Mouse (Mus musculus): Measurements from ENCODE around the gene Msh6. TPM values are rescaled to one million over a fixed set of nuclear protein-coding genes. Genes with fewer than 3 reads are reported as not detected.

Msh6 gene
- polyA plus RNA-seq, 1 experiment from 2014 or later = 31.6 TPM

- no peak for TF ChIP-seq CTCF (IDR thresholded peaks at IDR 0.05)
- DNase-seq (ENCODE audit: low read depth, low spot score) (no peak), ATAC-seq (no peak)
- H3K27me3 ChIP-seq = no peaks in the 10 kb centered on the region
- ChIA-PET CTCF (interaction anchor here (0.5 to 1.7 kb wide), 8 partner anchors 9 to 233 kb away, joined by 3 to 7 read pairs (median 3); no protein-coding TSS in a partner anchor), POLR2A (interaction anchor here (0.5 kb wide), 1 partner anchor 12 kb away, joined by 3 read pairs; no protein-coding TSS in a partner anchor)
- in situ Hi-C loops (cut with MboI; ENCODE audit: low pct_unique_long_range_greater_than_20kb) = loop anchor here (5.0 kb wide), 1 partner anchor 228 kb away; no protein-coding TSS in a partner anchor
Observed at GRCm38 (mm10) chr17:88023924-88024323, 49.1 kb downstream of the Msh6 start.

GRCm38 (mm10) chr17:88025227-88025626 lies 50.4 kb downstream of the Msh6 start:
- in situ Hi-C loops (cut with MboI; ENCODE audit: low pct_unique_long_range_greater_than_20kb) = loop anchor here (5.0 to 25.0 kb wide), 2 partner anchors 37 to 612 kb away; no protein-coding TSS in a partner anchor
- peak; percentile 41 for TF ChIP-seq CTCF (IDR thresholded peaks at IDR 0.05)
- H3K27me3 ChIP-seq = no peaks in the 10 kb centered on the region
- ChIA-PET CTCF (interaction anchor here (1.9 kb wide), 1 partner anchor 42 kb away, joined by 7 read pairs; no protein-coding TSS in a partner anchor), POLR2A (no interaction called here)
- DNase-seq (ENCODE audit: low read depth, low spot score) = no peak
- ATAC-seq = no peak

- CTCF ChIA-PET = interaction anchor here (1.0 to 1.3 kb wide), 3 partner anchors 12 to 223 kb away, joined by 3 read pairs; no protein-coding TSS in a partner anchor
- no peak for TF ChIP-seq CTCF (IDR thresholded peaks at IDR 0.05)
- in situ Hi-C loops (cut with MboI; ENCODE audit: low pct_unique_long_range_greater_than_20kb) = loop anchor here (5.0 to 25.0 kb wide), 2 partner anchors 33 to 608 kb away; no protein-coding TSS in a partner anchor
- no peak for DNase-seq (ENCODE audit: low read depth, low spot score)
- no peak for ATAC-seq
- POLR2A ChIA-PET = interaction anchor here (0.6 kb wide), 1 partner anchor 15 kb away, joined by 3 read pairs; no protein-coding TSS in a partner anchor
- no peaks in the 10 kb centered on the region for H3K27me3 ChIP-seq
Observed at GRCm38 (mm10) chr17:88029194-88029970, 54.5 kb downstream of the Msh6 start.

- DNase-seq (ENCODE audit: low read depth, low spot score) = no peak
Observed at GRCm38 (mm10) chr17:88031755-88032154, 56.9 kb downstream of the Msh6 start.

GRCm38 (mm10) chr17:88034418-88034817 lies 59.6 kb downstream of the Msh6 start:
- CTCF ChIA-PET = interaction anchor here (0.9 to 1.3 kb wide), 2 partner anchors 10 to 12 kb away, joined by 3 read pairs; no protein-coding TSS in a partner anchor
- POLR2A ChIA-PET = no interaction called here
- TF ChIP-seq CTCF (IDR thresholded peaks at IDR 0.05) = no peak
- in situ Hi-C loops (cut with MboI; ENCODE audit: low pct_unique_long_range_greater_than_20kb) = loop anchor here (25.0 kb wide), 1 partner anchor 603 kb away; no protein-coding TSS in a partner anchor
- no peaks in the 10 kb centered on the region for H3K27me3 ChIP-seq
- DNase-seq (ENCODE audit: low read depth, low spot score) (no peak), ATAC-seq (no peak)

More at GRCm38 (mm10) chr17:88031755-88032154, 56.9 kb downstream of the Msh6 start:
- in situ Hi-C loops (cut with MboI; ENCODE audit: low pct_unique_long_range_greater_than_20kb) = loop anchor here (25.0 kb wide), 1 partner anchor 606 kb away; no protein-coding TSS in a partner anchor
- no peak for TF ChIP-seq CTCF (IDR thresholded peaks at IDR 0.05)
- POLR2A ChIA-PET = no interaction called here
- ATAC-seq = no peak
- H3K27me3 ChIP-seq = no peaks in the 10 kb centered on the region
- CTCF ChIA-PET = interaction anchor here (2.7 kb wide), 1 partner anchor 224 kb away, joined by 7 read pairs; no protein-coding TSS in a partner anchor

Other genes starting within 250 kb of the Msh6 start
- gene Kcnk12, start 177.1 kb upstream of the Msh6 start, polyA plus RNA-seq (2021) = not detected
- gene Rpl36-ps4, start 54.1 kb upstream of the Msh6 start, polyA plus RNA-seq (2021) = not detected
- 60.2 TPM for gene Fbxo11, start 90.2 kb downstream of the Msh6 start, polyA plus RNA-seq (2021)